Mouse (Mus musculus) G1E (cell line): ENCODE measurements around the gene Rnf166. TPM values are rescaled to one million over a fixed set of nuclear protein-coding genes. Genes with fewer than 3 reads are reported as not detected.

Source experiments
- ATAC-seq: 2 replicates; pipeline ENCODE4 v1.8.0; 2016; ENCODE audit warnings: mild to moderate bottlenecking; ENCODE audit not compliant: insufficient number of reproducible peaks, poor library complexity, low FRiP score, severe bottlenecking; ENCODE audit errors: extremely low read depth
- DNase-seq: peaks from one replicate; pipeline ENCODE4 v3.0.0; 2012; ENCODE audit warnings: low spot score
- H3K27me3 ChIP-seq: 2 replicates; pipeline ENCODE4 v1.6.1; 2012; ENCODE audit warnings: mild to moderate bottlenecking, low read length, inconsistent platforms; ENCODE audit not compliant: insufficient read depth
- H3K36me3 ChIP-seq: replicated peaks from 2 replicates; pipeline ENCODE3; 2012; ENCODE audit warnings: mild to moderate bottlenecking, inconsistent platforms
- H3K4me1 ChIP-seq: 2 replicates; pipeline ENCODE4 v1.6.1; 2012; ENCODE audit warnings: low read depth, low read length, inconsistent platforms, mixed read lengths; ENCODE audit not compliant: insufficient read depth
- H3K4me3 ChIP-seq: 2 replicates; pipeline ENCODE4 v1.5.1; 2012; ENCODE audit warnings: low read depth, mild to moderate bottlenecking, inconsistent platforms, low read length, moderate library complexity, mixed read lengths
- H3K9me3 ChIP-seq: replicated peaks from 2 replicates; pipeline ENCODE4 v1.6.1; 2012; ENCODE audit warnings: inconsistent platforms
- CTCF ChIP-seq: IDR thresholded peaks from 2 replicates; pipeline ENCODE4 v1.5.1; 2012; ENCODE audit warnings: low read depth, low read length, inconsistent platforms, mixed read lengths
- GATA1 ChIP-seq: IDR thresholded peaks from 2 replicates; pipeline ENCODE4 v1.6.1; 2012; ENCODE audit warnings: borderline replicate concordance, low read length, inconsistent platforms, mixed read lengths
- GATA2 ChIP-seq: IDR thresholded peaks from 2 replicates; pipeline ENCODE4 v1.6.1; 2012; ENCODE audit warnings: low read depth, low read length, inconsistent platforms, borderline replicate concordance
- POLR2AphosphoS5 ChIP-seq: IDR thresholded peaks from 2 replicates; pipeline ENCODE4 v1.6.1; 2012; ENCODE audit warnings: low read depth, low read length, inconsistent platforms; ENCODE audit not compliant: insufficient replicate concordance
- TAL1 ChIP-seq: conservative IDR thresholded peaks from 2 replicates; pipeline ENCODE4 v1.6.1; 2012; ENCODE audit warnings: low read depth, low read length, inconsistent platforms, mixed read lengths
- polyA plus RNA-seq: library from polyadenylated mRNA; stranded (reverse); fragments of >175 nt; gene quantifications from 2 replicates; pipeline ENCODE4 v1.2.3, GENCODE M21; 2012
- total RNA-seq, 2 experiments: library from RNA; stranded (forward) in 1 of 2; stranded (reverse) in 1 of 2; fragments of 200-1000 nt in 1 of 2; fragments of >200 nt in 1 of 2; fragmentation: Nextera tagmentation in 1 of 2; gene quantifications; 2 replicates each; pipeline ENCODE4 v1.2.3; 2014 to 2017

Gene Rnf166
- total and polyA plus RNA-seq, 3 experiments, result 18.6 to 33.3 (median 28.0) TPM

DNA sequence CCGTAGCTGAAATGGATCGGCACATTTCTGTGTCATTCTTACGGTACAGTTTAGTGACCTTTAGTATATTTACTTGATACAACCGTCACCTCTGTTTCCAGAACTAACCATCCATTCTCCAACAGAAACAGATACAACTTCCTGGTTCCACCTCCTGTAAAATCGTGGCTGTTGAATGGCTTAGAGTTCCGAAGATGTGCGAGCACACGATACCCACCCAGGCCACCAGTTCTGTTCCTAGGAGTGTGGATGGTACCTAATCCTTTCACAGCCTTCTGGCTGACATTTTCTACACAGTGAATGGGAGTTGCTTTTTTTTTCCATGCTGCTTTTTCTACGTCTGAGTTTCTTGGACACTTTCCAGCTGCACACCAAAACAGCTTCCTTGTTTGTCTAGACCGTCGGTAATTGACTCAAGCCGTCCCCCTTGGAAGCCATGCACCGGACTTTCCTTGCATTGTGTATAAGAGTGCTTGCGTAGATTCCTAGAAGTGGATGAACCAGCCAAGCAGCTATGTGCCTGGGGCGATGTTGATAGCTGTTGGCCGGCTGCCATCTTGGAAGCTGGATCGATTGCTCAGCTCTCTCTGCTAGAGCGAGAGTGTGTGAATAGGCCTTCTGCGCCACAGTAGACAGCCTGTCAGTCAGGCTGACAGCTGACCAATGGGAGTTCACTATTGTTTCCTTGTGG is 31.7 kb downstream of the Rnf166 start:
- ATAC-seq (peak; percentile 12), DNase-seq (peak; percentile 72)
- TF ChIP-seq CTCF, result no peak
- TF ChIP-seq POLR2AphosphoS5, result no peak
- peaks cover 33% of the 10 kb centered on the region for H3K27me3 ChIP-seq
- H3K9me3 ChIP-seq, result no peaks in the 10 kb centered on the region
- H3K36me3 ChIP-seq, result peaks cover 27% of the 10 kb centered on the region
- H3K4me1 ChIP-seq, result peaks cover 43% of the 10 kb centered on the region
- H3K4me3 ChIP-seq, result peak overlapping the region; percentile 77

DNA sequence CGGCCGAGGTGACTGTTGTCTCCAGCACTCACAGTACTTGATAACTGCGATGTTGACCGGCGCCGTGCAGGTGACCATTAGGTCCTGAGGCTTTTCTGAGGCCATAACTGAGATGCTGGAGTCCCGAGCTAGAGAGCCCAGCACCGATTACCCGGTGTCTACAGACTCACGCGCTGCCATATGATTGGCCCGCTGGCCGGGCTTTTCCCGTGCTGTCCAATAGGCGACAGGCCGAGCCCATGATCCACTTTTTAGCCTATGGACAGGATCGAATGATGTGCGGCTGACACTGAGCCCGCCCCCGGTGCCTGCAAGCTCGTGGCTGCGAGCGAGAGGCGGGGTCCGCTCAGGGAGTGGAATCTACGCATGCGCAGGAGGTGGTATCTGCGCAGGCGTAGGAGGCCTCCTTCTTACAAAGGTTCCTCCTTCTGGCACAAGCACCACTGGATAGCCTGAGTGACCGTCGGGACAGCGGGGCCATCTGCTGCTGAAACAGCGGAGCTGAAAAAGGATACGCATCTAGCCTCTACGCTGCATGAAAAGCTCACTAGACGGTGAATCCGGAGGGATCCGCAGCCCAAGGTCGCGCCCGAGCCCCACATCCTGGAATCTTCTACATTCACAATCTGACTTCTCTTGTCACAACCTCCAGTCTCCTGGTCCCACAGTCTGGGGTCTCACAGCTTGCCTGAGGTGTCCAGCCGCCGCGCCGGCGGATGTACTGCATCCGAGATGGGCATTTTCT is 32.4 kb downstream of the Rnf166 start, which contains the start of gene Mvd:
Mvd (minus strand) TSS at position 161 of the 745 bp plus-strand sequence.
- H3K4me1 ChIP-seq, result peaks cover 46% of the 10 kb centered on the region
- ATAC-seq (peak; percentile 97), DNase-seq (peak; percentile 99)

DNA sequence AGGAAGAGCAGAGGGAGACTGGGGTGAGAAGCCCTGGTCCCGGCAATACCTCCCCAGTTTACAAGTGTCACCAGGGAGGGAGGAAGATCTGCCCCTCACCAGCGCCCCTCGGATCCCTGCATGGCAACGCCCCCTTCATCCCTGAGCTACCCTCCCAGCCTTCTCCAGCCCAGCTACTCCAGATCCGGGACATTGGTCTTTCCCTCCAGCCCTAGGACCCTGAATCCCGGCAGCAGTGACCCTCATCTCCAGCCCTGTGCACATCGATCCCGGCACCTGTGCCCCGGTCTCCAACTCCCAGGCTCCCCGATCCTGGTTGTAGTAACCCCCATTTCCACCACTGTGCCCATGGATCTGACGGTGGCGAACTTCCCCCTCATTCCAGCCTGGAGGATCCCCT is 33.1 kb downstream of the Rnf166 start:
- peaks cover 40% of the 10 kb centered on the region for H3K36me3 ChIP-seq
- DNase-seq, result no peak
- ATAC-seq, result no peak
- no peak for TF ChIP-seq CTCF
- TF ChIP-seq TAL1, result no peak
- TF ChIP-seq POLR2AphosphoS5, result no peak
- no peak for TF ChIP-seq GATA2
- no peak for TF ChIP-seq GATA1
- peak overlapping the region; percentile 77 for H3K4me3 ChIP-seq
- peaks cover 19% of the 10 kb centered on the region for H3K27me3 ChIP-seq
- H3K9me3 ChIP-seq, result no peaks in the 10 kb centered on the region
- peaks cover 52% of the 10 kb centered on the region for H3K4me1 ChIP-seq

More for the DNA sequence above, 32.4 kb downstream of the Rnf166 start, which contains the start of gene Mvd:
- peaks cover 26% of the 10 kb centered on the region for H3K27me3 ChIP-seq
- H3K4me3 ChIP-seq, result peak within 1 kb of the TSS; percentile 77
- no peaks in the 10 kb centered on the region for H3K9me3 ChIP-seq
- H3K36me3 ChIP-seq, result peaks cover 34% of the 10 kb centered on the region
- no peak for TF ChIP-seq POLR2AphosphoS5
- TF ChIP-seq GATA2, result no peak
- TF ChIP-seq GATA1, result no peak
- no peak for TF ChIP-seq CTCF
- no peak for TF ChIP-seq TAL1

DNA sequence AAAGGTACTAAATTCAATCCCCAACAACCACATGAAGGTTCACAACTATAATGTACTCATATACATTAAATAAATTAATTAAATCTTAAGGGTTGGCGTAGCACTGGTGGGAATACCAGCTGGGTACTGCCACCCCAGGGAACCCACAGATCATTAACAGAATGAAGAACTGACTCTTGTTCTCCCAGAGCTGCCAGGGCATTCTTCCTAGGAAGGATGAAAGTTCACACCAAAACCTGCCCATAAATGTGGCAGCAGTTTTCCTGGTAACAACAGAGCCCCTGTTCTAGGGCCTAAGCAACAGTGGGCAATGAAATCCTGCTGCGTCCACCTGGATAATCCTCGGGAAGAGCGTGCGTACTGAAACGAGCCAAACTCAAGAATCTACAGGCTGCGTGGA is 33.5 kb downstream of the Rnf166 start:
- DNase-seq (no peak), ATAC-seq (no peak)
- TF ChIP-seq GATA1 (no peak), POLR2AphosphoS5 (no peak), CTCF (no peak), GATA2 (no peak), TAL1 (no peak)
- H3K4me3 ChIP-seq, result peak overlapping the region; percentile 77
- peaks cover 57% of the 10 kb centered on the region for H3K4me1 ChIP-seq
- peaks cover 45% of the 10 kb centered on the region for H3K36me3 ChIP-seq
- peaks cover 15% of the 10 kb centered on the region for H3K27me3 ChIP-seq
- H3K9me3 ChIP-seq, result no peaks in the 10 kb centered on the region

DNA sequence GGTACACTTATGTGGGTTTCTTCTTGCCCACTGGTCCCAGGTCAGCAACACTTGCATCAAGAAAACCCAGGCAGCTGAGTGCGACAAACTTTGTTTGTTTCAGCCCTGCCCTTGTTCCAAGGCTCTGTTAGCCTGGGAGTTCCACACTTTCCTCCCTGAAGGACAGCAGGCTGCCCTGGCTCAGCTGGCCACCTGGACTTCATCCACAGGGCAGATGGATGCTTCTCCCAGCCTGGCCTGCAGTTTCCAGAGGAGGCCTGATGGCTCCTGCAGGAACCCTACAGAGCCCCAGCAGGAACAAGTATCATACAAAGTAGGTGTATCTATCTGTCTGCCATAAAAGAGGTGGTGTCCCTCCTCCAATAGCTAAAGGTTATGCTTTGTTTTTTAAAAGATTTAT is 34.5 kb downstream of the Rnf166 start:
- Histone ChIP-seq H3K4me1 (peaks cover 67% of the 10 kb centered on the region), H3K27me3 (peaks cover 6% of the 10 kb centered on the region; the same call in 1 of the 2 replicates), H3K9me3 (no peaks in the 10 kb centered on the region), H3K4me3 (no peak overlapping the region), H3K36me3 (peaks cover 55% of the 10 kb centered on the region)
- no peak for DNase-seq
- no peak for ATAC-seq
- TF ChIP-seq CTCF (no peak), GATA2 (no peak), GATA1 (no peak), POLR2AphosphoS5 (no peak), TAL1 (no peak)

DNA sequence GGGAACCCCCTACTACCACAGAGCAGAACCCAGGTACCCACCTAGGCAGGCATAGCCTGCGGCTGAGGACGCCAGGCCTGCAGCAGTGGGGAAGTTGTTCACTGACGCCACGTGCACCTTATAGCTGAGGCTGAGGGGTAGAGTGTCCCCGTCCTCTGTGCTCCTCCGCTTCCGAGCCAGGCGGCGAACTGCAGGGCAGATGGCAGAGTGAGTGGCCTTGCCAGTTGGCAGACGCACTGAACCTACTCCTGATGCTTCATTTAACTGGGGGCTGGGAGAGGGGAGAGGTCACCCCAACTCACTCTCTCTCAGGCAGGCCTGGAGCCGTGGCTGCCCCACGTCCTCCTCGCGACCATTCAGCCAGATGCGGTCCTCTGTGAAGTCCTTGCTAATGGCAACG is 36.5 kb downstream of the Rnf166 start:
- H3K4me3 ChIP-seq, result no peak overlapping the region; the same call in 1 of the 2 replicates
- DNase-seq, result no peak
- no peaks in the 10 kb centered on the region for H3K27me3 ChIP-seq
- ATAC-seq, result no peak
- peaks cover 58% of the 10 kb centered on the region for H3K4me1 ChIP-seq
- peaks cover 63% of the 10 kb centered on the region for H3K36me3 ChIP-seq
- peaks cover 3% of the 10 kb centered on the region for H3K9me3 ChIP-seq
- no peak for TF ChIP-seq POLR2AphosphoS5
- TF ChIP-seq GATA1, result no peak
- TF ChIP-seq CTCF, result no peak
- no peak for TF ChIP-seq GATA2
- TF ChIP-seq TAL1, result no peak
